Mouse (Mus musculus) CH12.LX (cell line): ENCODE measurements at regions not wholly inside any gene's neighbourhood (a gene's known extent, or its start where the extent isn't known, plus 50 kb on each side); places are given as distances from the start of the nearest gene placed in this dataset.
A peak's percentile ranks its signal among the peaks of the same experiment; 100 is the strongest.

Experiments
- DNase-seq: peaks from one replicate; pipeline ENCODE4 v3.0.0-alpha.2; 2013; ENCODE audit errors: extremely low read depth
- H3K27ac ChIP-seq: 2 replicates; pipeline ENCODE4 v1.5.1; 2012; ENCODE audit warnings: low read depth, mild to moderate bottlenecking, control low read depth, moderate library complexity; ENCODE audit not compliant: insufficient read depth
- H3K27me3 ChIP-seq: replicated peaks from 2 replicates; pipeline ENCODE3; 2012; ENCODE audit warnings: inconsistent platforms
- H3K36me3 ChIP-seq, 2 experiments: replicated peaks in 1 of 2; 2 replicates each; pipeline versions ENCODE3 to v1.6.1; 2012; ENCODE audit warnings: inconsistent platforms in 1 of 2, low read length in 1 of 2, mild to moderate bottlenecking in 1 of 2, mixed read lengths in 1 of 2, moderate library complexity in 1 of 2; ENCODE audit not compliant: control insufficient read depth in 1 of 2, insufficient read depth in 1 of 2
- H3K4me1 ChIP-seq, 2 experiments: 2 replicates each; pipeline ENCODE4 v1.6.1; 2012; ENCODE audit warnings: inconsistent platforms in 1 of 2, moderate library complexity in 1 of 2; ENCODE audit not compliant: insufficient read depth in 2 of 2, control insufficient read depth in 1 of 2
- H3K4me2 ChIP-seq: 2 replicates; pipeline ENCODE4 v1.6.1; 2012; ENCODE audit warnings: low read depth, mild to moderate bottlenecking, control low read depth; ENCODE audit not compliant: poor library complexity, insufficient read depth, severe bottlenecking
- H3K4me3 ChIP-seq, 3 experiments: fragments of 150-350 bp in 1 of 3; sonication (generic) in 1 of 3; replicated peaks in 1 of 3; 2 replicates each; pipeline versions ENCODE3 to v1.5.1; 2011 to 2012; ENCODE audit warnings: low read depth in 2 of 3, low read length in 2 of 3, mild to moderate bottlenecking in 2 of 3, moderate library complexity in 2 of 3, control low read depth in 1 of 3, improper control_type of control experiment in 1 of 3, inconsistent platforms in 1 of 3, mixed read lengths in 1 of 3; ENCODE audit not compliant: poor library complexity in 1 of 3
- H3K79me2 ChIP-seq: replicated peaks from 2 replicates; pipeline ENCODE4 v1.6.1; 2012; ENCODE audit warnings: mild to moderate bottlenecking, moderate library complexity; ENCODE audit not compliant: control insufficient read depth, poor library complexity, insufficient read depth, severe bottlenecking; ENCODE audit errors: extremely low read depth
- H3K9ac ChIP-seq: 2 replicates; pipeline ENCODE4 v1.6.1; 2012; ENCODE audit warnings: low read depth, mild to moderate bottlenecking, control low read depth, moderate library complexity; ENCODE audit not compliant: insufficient read depth
- H3K9me3 ChIP-seq: replicated peaks from 2 replicates; pipeline ENCODE3; 2012; ENCODE audit warnings: low read length, inconsistent platforms, mixed read lengths
- BHLHE40 ChIP-seq: IDR thresholded peaks from 2 replicates; pipeline ENCODE4 v1.6.1; 2011; ENCODE audit warnings: mild to moderate bottlenecking, low read depth, low read length, improper control_type of control experiment
- ELF1 ChIP-seq: IDR thresholded peaks from 2 replicates; pipeline ENCODE4 v1.6.1; 2014; ENCODE audit warnings: low read depth, mild to moderate bottlenecking, inconsistent platforms, low read length, improper control_type of control experiment
- EP300 ChIP-seq: IDR thresholded peaks from 2 replicates; pipeline ENCODE4 v1.6.1; 2011; ENCODE audit warnings: low read length, improper control_type of control experiment
- GABPA ChIP-seq: IDR thresholded peaks from 2 replicates; pipeline ENCODE4 v1.6.1; 2012; ENCODE audit warnings: low read depth, low read length, improper control_type of control experiment, inconsistent platforms; ENCODE audit not compliant: insufficient replicate concordance
- IRF4 ChIP-seq: IDR thresholded peaks from 2 replicates; pipeline ENCODE4 v1.6.1; 2014; ENCODE audit warnings: low read depth, mild to moderate bottlenecking, inconsistent platforms, low read length, improper control_type of control experiment
- JUND ChIP-seq: conservative IDR thresholded peaks from 2 replicates; pipeline ENCODE4 v1.6.1; 2011; ENCODE audit warnings: low read depth, low read length, improper control_type of control experiment
- KAT2A ChIP-seq: IDR thresholded peaks from 2 replicates; pipeline ENCODE4 v1.6.1; 2012; ENCODE audit warnings: low read length, improper control_type of control experiment, inconsistent platforms; ENCODE audit not compliant: insufficient replicate concordance
- MAFK ChIP-seq: IDR thresholded peaks from 2 replicates; pipeline ENCODE4 v1.6.1; 2011; ENCODE audit warnings: low read length, improper control_type of control experiment; ENCODE audit not compliant: insufficient replicate concordance
- MYC ChIP-seq: IDR thresholded peaks from 2 replicates; pipeline ENCODE4 v1.6.1; 2011; ENCODE audit warnings: low read depth, mild to moderate bottlenecking, improper control_type of control experiment, low read length
- RCOR1 ChIP-seq: conservative IDR thresholded peaks from 2 replicates; pipeline ENCODE4 v1.6.1; 2012; ENCODE audit warnings: low read depth, mild to moderate bottlenecking, inconsistent platforms, low read length, improper control_type of control experiment
- SIN3A ChIP-seq: IDR thresholded peaks from 2 replicates; pipeline ENCODE4 v1.6.1; 2012; ENCODE audit warnings: low read length, improper control_type of control experiment, inconsistent platforms
- TCF12 ChIP-seq: IDR thresholded peaks from 2 replicates; pipeline ENCODE4 v1.6.1; 2014; ENCODE audit warnings: low read depth, mild to moderate bottlenecking, inconsistent platforms, low read length, improper control_type of control experiment
- UBTF ChIP-seq: IDR thresholded peaks from 2 replicates; pipeline ENCODE4 v1.6.1; 2012; ENCODE audit warnings: low read depth, mild to moderate bottlenecking, inconsistent platforms, low read length, improper control_type of control experiment, moderate library complexity
- USF1 ChIP-seq: IDR thresholded peaks from 2 replicates; pipeline ENCODE4 v1.6.1; 2014; ENCODE audit warnings: low read depth, mild to moderate bottlenecking, inconsistent platforms, low read length, improper control_type of control experiment
- ZKSCAN1 ChIP-seq: IDR thresholded peaks from 2 replicates; pipeline ENCODE4 v1.6.1; 2012; ENCODE audit warnings: low read depth, inconsistent platforms, low read length, improper control_type of control experiment, borderline replicate concordance
- ZMIZ1 ChIP-seq: IDR thresholded peaks from 2 replicates; pipeline ENCODE4 v1.6.1; 2012; ENCODE audit warnings: low read depth, mild to moderate bottlenecking, inconsistent platforms, low read length, improper control_type of control experiment
- ZNF384 ChIP-seq: IDR thresholded peaks from 2 replicates; pipeline ENCODE4 v1.6.1; 2012; ENCODE audit warnings: low read depth, low read length, improper control_type of control experiment, inconsistent platforms
- dilution Hi-C: fragments of 300-500 bp; cut with MboI; formaldehyde crosslinking; loops from 2 replicates; pipeline ENCODE4 v1.14.3; 2020; ENCODE audit warnings: low sequenced_read_pairs; ENCODE audit not compliant: extremely low pct_unique_long_range_greater_than_20kb, extremely low pct_ligation_motif_present
- in situ Hi-C: fragments of 300-500 bp; cut with MboI; formaldehyde crosslinking; loops from 3 replicates; pipeline ENCODE4 v1.14.3; 2019; ENCODE audit warnings: low sequenced_read_pairs, low pct_ligation_motif_present, low pct_unique_long_range_greater_than_20kb, mixed read lengths

DNA sequence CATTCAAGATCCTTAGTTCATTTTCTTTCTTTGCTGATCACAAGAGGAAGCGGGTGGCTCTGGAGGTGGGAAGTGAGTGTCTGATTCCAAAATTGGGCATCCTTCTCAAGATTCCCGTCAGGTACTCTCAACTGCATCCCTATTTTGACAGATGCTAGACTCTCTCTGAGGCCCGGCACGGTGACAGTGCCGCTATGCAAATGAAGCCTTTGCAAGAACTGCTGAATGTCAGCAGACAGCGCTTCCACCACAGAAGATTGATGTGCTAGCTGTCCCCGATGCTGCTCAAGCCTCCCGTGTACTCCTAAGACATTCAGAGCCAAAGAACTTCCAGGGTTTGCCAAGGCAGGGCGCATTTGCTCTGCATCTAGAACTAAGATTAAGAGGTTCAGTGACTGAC lies 50.9 kb upstream of the Cpne4 start:
- dilution Hi-C loops = no loop called here
- TF ChIP-seq JUND = no peak
- 0 out of 2 replicates have a peak, but pooled peaks have one; percentile 8 for TF ChIP-seq BHLHE40
- TF ChIP-seq KAT2A = no peak
- no peak for TF ChIP-seq GABPA
- TF ChIP-seq, all 38 proteins: peak for 1
- DNase-seq = no peak
- in situ Hi-C loops = no loop called here
- no peak overlapping the region for H3K4me3 ChIP-seq
- no peaks in the 10 kb centered on the region for H3K36me3 ChIP-seq
- H3K4me2 ChIP-seq = peak overlapping the region; percentile 0; the same call in 1 of the 2 replicates
- H3K27ac ChIP-seq = no peak overlapping the region
- no peaks in the 10 kb centered on the region for H3K9me3 ChIP-seq
- H3K27me3 ChIP-seq = peaks cover 12% of the 10 kb centered on the region
- H3K4me1 ChIP-seq = peaks cover 0 to 8% of the 10 kb centered on the region in 2 experiments; a peak in 2 of 4 replicates
- H3K9ac ChIP-seq = no peak overlapping the region
- no peaks in the 10 kb centered on the region for H3K79me2 ChIP-seq

DNA sequence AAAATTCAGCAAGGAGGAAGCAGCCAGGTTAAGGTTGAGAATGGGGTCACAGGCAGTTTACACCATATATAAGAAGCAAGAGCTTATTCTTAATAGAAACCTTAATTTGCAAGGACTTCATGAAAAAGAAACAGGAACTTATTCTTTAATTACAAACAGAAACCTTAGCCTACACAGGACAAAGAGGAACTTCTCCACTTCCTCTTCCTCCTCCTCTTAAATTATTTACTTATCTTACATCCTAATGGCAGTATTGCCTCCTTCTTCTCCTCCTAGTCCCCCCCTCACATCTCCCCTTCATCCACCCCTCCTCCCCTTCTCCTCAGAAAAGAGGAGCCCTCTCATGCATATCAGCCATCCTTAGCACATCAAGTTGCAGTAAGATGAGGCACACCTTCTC lies 56.4 kb upstream of the Cpne4 start:
- dilution Hi-C loops = no loop called here
- TF ChIP-seq MYC (no peak), MAFK (no peak), ZKSCAN1 (no peak), ZMIZ1 (no peak), EP300 (no peak), TCF12 (no peak), ELF1 (no peak), RCOR1 (no peak)
- H3K36me3 ChIP-seq = no peaks in the 10 kb centered on the region
- H3K4me3 ChIP-seq = no peak overlapping the region
- no peak overlapping the region for H3K27ac ChIP-seq
- in situ Hi-C loops = no loop called here
- DNase-seq = no peak
- H3K4me1 ChIP-seq = peaks cover 3 to 13% of the 10 kb centered on the region in 2 experiments; a peak in 3 of 4 replicates
- H3K4me2 ChIP-seq = no peak overlapping the region
- H3K9me3 ChIP-seq = no peaks in the 10 kb centered on the region
- H3K79me2 ChIP-seq = no peaks in the 10 kb centered on the region
- no peak overlapping the region for H3K9ac ChIP-seq
- no peaks in the 10 kb centered on the region for H3K27me3 ChIP-seq

DNA sequence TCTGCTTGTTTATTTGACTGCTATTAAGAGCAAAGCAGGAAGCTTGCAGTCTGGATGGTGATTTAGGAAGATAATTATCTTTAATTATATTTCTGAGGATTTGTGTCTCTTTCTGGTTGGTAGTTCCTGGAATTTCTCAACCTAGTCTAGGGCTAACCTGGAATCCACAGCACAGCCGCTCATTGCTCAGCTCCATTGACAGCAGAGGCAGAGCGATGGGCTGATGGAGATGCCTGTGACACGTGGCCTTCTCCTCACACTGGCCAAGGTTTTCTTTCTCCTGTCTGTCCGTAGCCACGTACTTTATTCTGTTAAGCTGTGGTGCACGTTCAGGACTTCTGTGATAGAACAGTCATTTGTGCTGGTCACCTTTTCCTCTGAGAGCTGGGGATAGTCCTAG lies 57.7 kb upstream of the Cpne4 start:
- no peak for DNase-seq
- H3K4me1 ChIP-seq = peaks cover 3 to 13% of the 10 kb centered on the region in 2 experiments; a peak in 3 of 4 replicates
- no peak overlapping the region for H3K4me3 ChIP-seq
- in situ Hi-C loops = no loop called here
- H3K9ac ChIP-seq = no peak overlapping the region
- no peaks in the 10 kb centered on the region for H3K79me2 ChIP-seq
- TF ChIP-seq IRF4 (no peak), UBTF (no peak), KAT2A (no peak), EP300 (no peak), ZNF384 (no peak), USF1 (no peak), SIN3A (no peak)
- no peak overlapping the region for H3K27ac ChIP-seq
- dilution Hi-C loops = no loop called here
- H3K9me3 ChIP-seq = no peaks in the 10 kb centered on the region
- H3K36me3 ChIP-seq = no peaks in the 10 kb centered on the region
- no peak overlapping the region for H3K4me2 ChIP-seq
- H3K27me3 ChIP-seq = no peaks in the 10 kb centered on the region
